Mouse (Mus musculus) testis, adult 2 months (tissue): ENCODE data around the gene Sema3g.

Experiments used
- CTCF ChIP-seq: fragments of 200-500 bp; IDR thresholded peaks from 2 replicates; pipeline ENCODE4 v1.5.1; 2012; ENCODE audit warnings: low read depth, mild to moderate bottlenecking, inconsistent platforms, low read length, moderate library complexity; ENCODE audit not compliant: control insufficient read depth, insufficient read depth, insufficient replicate concordance
- POLR2A ChIP-seq: fragments of 200-500 bp; IDR thresholded peaks from 2 replicates; pipeline ENCODE4 v1.6.1; 2012; ENCODE audit warnings: low read depth, mild to moderate bottlenecking, inconsistent platforms, low read length, moderate library complexity; ENCODE audit not compliant: control insufficient read depth

- TF ChIP-seq POLR2A = no peak
- no peak; the same call in 1 of the 2 replicates for TF ChIP-seq CTCF
Observed at GRCm38 (mm10) chr14:31195968-31196367, 21.7 kb upstream of the Sema3g start.
